Mouse (Mus musculus) retina, adult 2 months (tissue): ENCODE results near the gene Ptchd4.

ENCODE experiments used
- DNase-seq: peaks from one replicate; pipeline ENCODE4 v3.0.0-alpha.2; 2012; ENCODE audit warnings: low read depth, low spot score

Ptchd4 gene

DNA sequence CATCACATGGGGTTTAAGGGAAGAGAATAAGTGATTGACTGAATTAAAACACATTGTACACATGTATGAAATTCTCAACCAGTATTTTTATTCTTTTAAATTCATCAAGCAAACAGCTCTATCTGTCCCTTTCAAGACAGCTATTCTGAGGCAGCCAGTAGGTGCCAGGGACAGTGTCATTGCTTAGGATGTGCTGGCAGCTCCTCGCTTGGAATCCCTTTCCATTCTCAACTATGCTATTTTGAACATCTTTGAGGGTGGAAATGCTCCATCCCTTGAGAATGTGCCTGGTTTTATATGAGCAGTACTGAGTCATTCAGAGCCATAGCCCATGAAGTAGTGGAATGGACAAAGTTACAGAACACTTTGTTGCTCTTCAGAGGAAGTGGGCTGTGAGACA lies 112.2 kb downstream of the Ptchd4 start:
- no peak for DNase-seq

DNA sequence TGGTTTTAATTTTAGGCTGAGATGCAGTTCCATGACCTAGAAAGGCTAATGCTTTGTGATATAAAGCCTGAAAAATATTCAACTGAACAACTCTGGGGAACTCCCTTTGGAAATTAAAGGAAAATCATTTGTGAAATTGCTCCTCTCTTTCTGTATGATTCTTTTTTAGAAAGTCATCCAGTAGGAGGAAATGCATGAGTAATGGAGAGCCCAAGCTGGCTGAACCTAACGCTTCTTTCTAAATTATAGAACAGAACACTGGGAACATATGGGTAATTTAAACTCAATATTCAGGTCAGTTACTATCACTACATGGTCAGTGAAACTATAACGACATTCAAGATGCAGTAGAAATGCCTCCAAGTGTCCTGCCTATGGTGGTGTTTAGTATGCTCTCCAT lies 114.6 kb downstream of the Ptchd4 start:
- DNase-seq: no peak

DNA sequence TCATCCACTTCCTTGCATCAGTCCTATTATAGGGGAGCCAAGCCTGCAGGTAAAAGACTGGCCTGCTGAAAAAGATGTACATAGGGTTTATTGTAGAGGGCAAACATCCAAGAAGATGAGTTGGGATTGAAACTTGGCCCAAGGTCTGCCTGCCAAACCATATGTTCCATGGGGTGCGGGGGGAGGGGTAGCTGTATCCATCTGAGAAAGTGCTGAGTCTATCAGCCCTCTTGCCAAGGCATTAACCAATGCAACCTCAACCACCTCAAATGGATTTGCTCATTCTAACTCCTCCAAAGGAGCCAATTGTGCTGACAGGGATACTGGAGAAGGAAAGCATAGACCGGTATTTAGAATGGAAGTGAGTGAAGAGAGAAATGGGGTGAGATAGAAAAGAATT lies 136.5 kb downstream of the Ptchd4 start:
- DNase-seq: no peak

DNA sequence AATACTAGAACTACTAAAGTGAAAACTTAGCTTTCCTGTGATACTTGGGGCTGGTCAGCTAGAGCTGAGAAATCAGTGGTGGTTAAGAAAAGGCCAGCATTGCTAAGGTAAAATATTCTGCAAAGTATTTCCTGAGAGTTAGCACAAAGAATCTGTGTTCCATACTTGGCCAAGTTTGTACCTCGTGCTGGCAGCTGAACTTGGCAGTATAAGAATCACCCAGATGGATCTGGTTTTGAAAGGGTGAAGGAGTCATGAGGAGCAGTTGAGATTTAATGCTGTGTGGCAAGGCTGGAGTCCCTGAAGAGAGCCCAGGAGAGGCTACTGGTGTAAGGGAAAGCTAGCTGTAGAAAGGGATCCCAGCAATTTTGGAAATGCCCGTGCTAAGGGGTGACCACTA lies 140.7 kb downstream of the Ptchd4 start:
- no peak for DNase-seq

DNA sequence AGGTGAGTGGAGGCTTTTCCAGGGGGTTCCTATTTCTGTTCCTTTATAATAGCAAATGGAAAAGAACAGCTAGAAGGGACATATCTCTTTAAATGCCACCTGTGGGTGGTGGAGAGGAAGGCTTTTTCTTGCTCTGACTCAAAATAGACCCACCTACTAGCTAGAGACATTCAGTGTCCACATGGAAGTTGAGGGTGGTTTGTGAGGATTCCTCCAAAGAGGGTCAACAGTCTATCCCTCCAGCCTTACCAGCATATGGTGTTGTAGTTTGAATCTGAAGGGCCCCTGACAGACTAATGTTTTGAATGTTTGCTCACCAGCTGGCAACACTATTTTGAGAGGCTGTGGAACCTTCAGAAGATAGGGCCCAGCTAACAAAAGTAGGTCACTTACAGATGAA lies 147.0 kb downstream of the Ptchd4 start:
- no peak for DNase-seq

DNA sequence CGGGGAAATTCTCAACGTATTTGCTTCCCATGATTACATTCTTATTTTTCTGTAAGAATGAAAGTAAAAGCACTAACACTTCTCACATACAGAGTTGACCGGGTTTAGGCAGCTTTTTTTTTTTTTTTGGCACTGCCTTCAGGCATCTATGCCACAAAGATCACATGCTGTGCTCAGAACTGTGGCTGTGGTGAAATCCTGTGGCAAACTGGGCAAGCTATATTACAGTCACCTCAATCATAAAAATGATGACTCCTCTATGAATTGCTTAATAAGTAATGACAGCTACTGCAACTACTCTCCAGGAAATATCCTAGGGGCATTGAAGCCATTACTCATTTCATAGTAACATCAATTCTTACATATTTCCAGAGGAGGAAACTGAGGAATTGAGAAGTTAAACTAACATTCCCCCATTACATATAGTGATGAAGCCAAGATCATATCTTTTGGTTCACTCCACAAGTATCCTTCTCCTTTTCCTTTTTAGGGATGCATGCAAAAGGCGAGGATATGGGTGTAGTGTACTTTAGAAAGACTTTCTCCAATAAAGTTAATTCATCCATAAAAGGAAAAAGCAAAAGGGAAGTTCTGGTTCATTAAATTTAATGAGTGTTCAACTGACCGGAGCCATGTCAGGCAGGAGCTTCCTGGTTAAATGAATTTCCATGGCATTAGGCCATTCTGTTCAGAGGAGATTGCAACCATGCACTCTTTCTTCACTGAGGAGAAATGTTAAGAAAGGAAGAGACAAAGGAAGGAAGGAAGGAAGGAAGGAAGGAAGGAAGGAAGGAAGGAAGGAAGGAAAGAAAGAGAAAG lies 164.6 kb downstream of the Ptchd4 start:
- DNase-seq: no peak

DNA sequence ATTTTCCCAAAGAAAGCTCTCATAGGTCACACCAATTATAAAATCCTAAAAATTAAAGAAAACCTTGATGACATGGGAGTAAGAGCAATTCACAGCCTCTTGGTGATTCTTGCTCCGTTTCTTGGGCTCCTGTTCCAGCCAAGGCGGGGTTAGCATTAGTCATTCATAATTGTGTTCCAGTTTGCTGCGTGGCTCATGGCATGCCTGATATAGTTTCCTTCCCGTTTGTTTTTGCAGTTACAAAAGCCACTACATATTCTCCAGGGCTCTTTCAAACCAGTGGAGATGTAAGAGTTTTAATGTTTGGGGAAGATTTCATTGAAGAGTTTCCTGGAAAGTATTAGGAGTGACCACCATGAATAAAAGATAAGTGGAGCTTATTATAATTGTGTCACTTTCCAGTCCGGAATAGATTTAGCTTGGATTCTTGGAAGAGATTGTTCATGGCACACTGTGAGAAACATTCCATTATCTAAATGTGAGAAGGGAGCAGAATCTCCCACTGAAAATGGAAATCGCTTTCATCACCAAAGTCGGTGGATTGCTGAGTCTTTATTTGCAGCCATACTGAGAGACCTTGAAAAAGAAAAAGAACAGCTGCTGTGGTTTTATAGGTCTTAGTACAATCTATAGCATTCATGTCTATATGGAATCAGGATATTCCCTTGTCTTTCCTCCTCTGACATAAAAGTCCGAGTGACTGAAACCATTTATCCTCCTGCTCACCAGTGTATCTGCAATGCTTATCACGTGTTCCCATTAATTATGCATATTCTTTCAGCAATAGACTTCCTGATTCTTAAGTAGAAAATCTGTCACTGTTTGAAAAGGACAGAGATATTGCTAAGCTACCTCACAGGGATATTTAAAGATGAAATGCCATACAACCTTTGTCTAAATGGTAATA lies 193.9 kb downstream of the Ptchd4 start:
- DNase-seq: no peak

DNA sequence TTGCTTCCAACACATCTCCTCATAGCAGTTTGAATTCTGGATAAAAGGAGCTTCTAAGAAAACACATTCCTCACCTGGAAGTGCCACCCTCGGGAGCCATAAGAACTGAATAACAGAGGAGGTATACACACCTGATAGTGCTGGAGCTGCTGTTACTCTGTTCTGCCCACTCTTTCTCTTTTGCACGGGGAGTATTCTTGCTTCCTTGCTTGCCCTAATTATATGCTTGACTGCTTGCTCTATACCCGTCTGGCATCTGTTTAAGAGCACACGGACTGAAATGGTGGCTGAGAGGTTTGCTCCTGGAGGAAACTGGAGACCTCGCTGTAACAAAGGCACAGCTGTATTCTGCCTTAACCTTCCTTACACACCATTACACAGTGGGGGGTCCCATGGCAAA lies 214.4 kb downstream of the Ptchd4 start:
- DNase-seq: no peak

DNA sequence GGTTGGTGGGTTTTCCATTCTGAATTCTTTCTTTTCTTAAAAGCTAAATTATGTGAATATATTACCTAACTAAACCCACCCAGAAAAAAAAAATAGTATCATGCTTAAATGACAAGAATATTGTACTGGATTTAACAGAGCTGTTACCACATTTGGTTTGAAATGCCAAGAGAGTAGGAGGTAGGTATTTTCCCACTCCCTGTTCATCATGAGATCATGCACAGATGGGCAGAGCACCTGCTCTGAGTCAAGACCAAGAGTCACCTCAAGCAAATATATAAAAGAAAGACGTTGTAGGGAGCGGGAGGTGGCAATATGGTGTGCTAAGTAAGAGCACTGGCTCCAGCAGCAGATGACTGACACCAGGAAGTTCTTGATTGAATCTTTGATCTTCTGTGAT lies 233.8 kb downstream of the Ptchd4 start:
- no peak for DNase-seq
